Comparison of ENCODE assay signal across 12 mouse cellular contexts in genomic region chr2:146833222-146834063, GRCm38 (mm10). TPM values are rescaled to one million over a fixed set of nuclear protein-coding genes. Genes with fewer than 3 reads are reported as not detected.
DNase-seq lines count a peak whose midpoint lies in the region; ATAC-seq and TF ChIP-seq lines count a peak whose summit lies in the region.
"Had no signal": no experiment of that assay in that cellular context is flagged by ENCODE, and none has a peak within 500 bp of the region (broad histone marks: within the 10 kb centered on the region; RNA-seq: fewer than 3 reads in every experiment).

No protein-coding gene starts in this region.

- H3K27me3 ChIP-seq in forebrain, embryonic 11.5 days (ENCODE audit: control insufficient read depth, insufficient read depth, low read length): peaks cover 79% of the 10 kb centered on the region
- peaks cover 84% of the 10 kb centered on the region for H3K27me3 ChIP-seq in limb, embryonic 12.5 days
- peaks cover 56% of the 10 kb centered on the region for H3K27me3 ChIP-seq in neural tube, embryonic 15.5 days (replicated peaks)
- H3K27me3 ChIP-seq in thymus, adult 2 months (ENCODE audit: control insufficient read depth, insufficient read depth, low read length): peaks cover 32% of the 10 kb centered on the region
- H3K27me3 ChIP-seq in stomach, postnatal 0 days (ENCODE audit: control insufficient read depth, insufficient read depth, low read length): peaks cover 37% of the 10 kb centered on the region

- peak overlapping the region; percentile 38 for H3K4me3 ChIP-seq in left cerebral cortex, adult 2 months
- peak overlapping the region; percentile 3; the same call in 1 of the 2 replicates for H3K4me3 ChIP-seq in forebrain, embryonic 11.5 days (ENCODE audit: low read depth, low read length)
- H3K4me3 ChIP-seq in limb, embryonic 12.5 days (replicated peaks): peak overlapping the region; percentile 28; the same call in 1 of the 2 replicates
- H3K4me3 ChIP-seq in neural tube, embryonic 15.5 days (replicated peaks): peak overlapping the region; percentile 22
- H3K4me3 ChIP-seq in thymus, adult 2 months (ENCODE audit: control insufficient read depth, insufficient read depth, low read length): no peak overlapping the region
- H3K4me3 ChIP-seq in stomach, postnatal 0 days (ENCODE audit: low read depth, low read length): no peak overlapping the region; the same call in 1 of the 2 replicates
- H3K4me3 ChIP-seq: liver, embryonic 12.5 days had no signal

- no peak for TF ChIP-seq EP300 in stomach, postnatal 0 days (optimal IDR thresholded peaks at IDR 0.05)

- DNase-seq in left cerebral cortex, adult 2 months (ENCODE audit: extremely low spot score in 1 of 2, low spot score in 2 of 2): no peak
- no peak for DNase-seq in left cerebral cortex, adult 11 months (ENCODE audit: low spot score)
- DNase-seq in forebrain, embryonic 11.5 days (ENCODE audit: low spot score): peak; percentile 58
- no peak for DNase-seq in thymus, adult 2 months
- DNase-seq in stomach, postnatal 0 days (ENCODE audit: low spot score): no peak
- DNase-seq: gastrocnemius, postnatal 25 days had no signal

- no peak overlapping the region for H3K9ac ChIP-seq in forebrain, embryonic 11.5 days (ENCODE audit: low read length)
- no peak overlapping the region for H3K9ac ChIP-seq in limb, embryonic 12.5 days (replicated peaks)
- no peak overlapping the region for H3K9ac ChIP-seq in neural tube, embryonic 15.5 days (replicated peaks)
- H3K9ac ChIP-seq in stomach, postnatal 0 days (ENCODE audit: low read length): no peak overlapping the region
- H3K9ac ChIP-seq: embryonic facial prominence, embryonic 13.5 days; liver, embryonic 12.5 days had no signal

- peak; percentile 18; the same call in 1 of the 2 replicates for ATAC-seq in forebrain, embryonic 11.5 days (replicated peaks; ENCODE audit: low FRiP score)
- no peak for ATAC-seq in limb, embryonic 12.5 days (ENCODE audit: insufficient number of reproducible peaks, insufficient read depth, low FRiP score, low TSS enrichment, low read depth)
- ATAC-seq in neural tube, embryonic 15.5 days (ENCODE audit: low FRiP score): no peak
- no peak for ATAC-seq in stomach, postnatal 0 days (ENCODE audit: low FRiP score, low TSS enrichment)
- no peak for ATAC-seq in megakaryocyte progenitor cell, adult 5-6 weeks (replicated peaks; ENCODE audit: poor library complexity)
- ATAC-seq: liver, embryonic 12.5 days had no signal

- H3K4me2 ChIP-seq in forebrain, embryonic 11.5 days (ENCODE audit: low read depth, low read length, severe bottlenecking): peak overlapping the region; percentile 34
- H3K4me2 ChIP-seq in limb, embryonic 12.5 days: no peak overlapping the region
- H3K4me2 ChIP-seq in neural tube, embryonic 15.5 days: peak overlapping the region; percentile 48
- H3K4me2 ChIP-seq in stomach, postnatal 0 days (replicated peaks; ENCODE audit: low read depth): no peak overlapping the region

- H3K4me1 ChIP-seq in forebrain, embryonic 11.5 days (replicated peaks; ENCODE audit: control insufficient read depth, insufficient read depth, low read length): peaks cover 18% of the 10 kb centered on the region
- H3K4me1 ChIP-seq in limb, embryonic 12.5 days (replicated peaks): peaks cover 13% of the 10 kb centered on the region
- peaks cover 30% of the 10 kb centered on the region for H3K4me1 ChIP-seq in neural tube, embryonic 15.5 days
- H3K4me1 ChIP-seq in thymus, adult 2 months (replicated peaks; ENCODE audit: control insufficient read depth, insufficient read depth, low read length): no peaks in the 10 kb centered on the region
- no peaks in the 10 kb centered on the region for H3K4me1 ChIP-seq in stomach, postnatal 0 days (replicated peaks; ENCODE audit: control insufficient read depth, insufficient read depth)

- H3K9me3 ChIP-seq in forebrain, embryonic 11.5 days (ENCODE audit: control insufficient read depth, low read length): no peaks in the 10 kb centered on the region
- H3K9me3 ChIP-seq in limb, embryonic 12.5 days: no peaks in the 10 kb centered on the region
- no peaks in the 10 kb centered on the region for H3K9me3 ChIP-seq in neural tube, embryonic 15.5 days (replicated peaks)
- H3K9me3 ChIP-seq in stomach, postnatal 0 days (ENCODE audit: control insufficient read depth, low read length): no peaks in the 10 kb centered on the region
- H3K9me3 ChIP-seq: embryonic facial prominence, embryonic 13.5 days; liver, embryonic 12.5 days had no signal

- TF ChIP-seq CTCF in left cerebral cortex, adult 2 months (IDR thresholded peaks at IDR 0.05): no peak
- no peak for TF ChIP-seq CTCF in thymus, adult 2 months (IDR thresholded peaks at IDR 0.05; ENCODE audit: borderline replicate concordance, control insufficient read depth, extremely low read depth, insufficient read depth, low read length, poor library complexity)
- TF ChIP-seq CTCF in stomach, postnatal 0 days (IDR thresholded peaks at IDR 0.05; ENCODE audit: low read depth): no peak

- intact Hi-C loops in left cerebral cortex, adult 2 months (cut with DNase I): loop anchor here (2.0 to 5.0 kb wide), 3 partner anchors 111 to 353 kb away; no protein-coding TSS in a partner anchor

- WGBS in forebrain, embryonic 11.5 days: 1% methylated on average over 31 of the region's 31 CpGs
- WGBS in limb, embryonic 12.5 days: 4% methylated on average over 31 of the region's 31 CpGs
- WGBS in neural tube, embryonic 15.5 days: 2% methylated on average over 31 of the region's 31 CpGs
- 13% methylated on average over 31 of the region's 31 CpGs for WGBS in thymus, adult 2 months
- 8% methylated on average over 31 of the region's 31 CpGs for WGBS in stomach, postnatal 0 days

- H3K36me3 ChIP-seq in forebrain, embryonic 11.5 days (ENCODE audit: control insufficient read depth, insufficient read depth, low read length): no peaks in the 10 kb centered on the region
- no peaks in the 10 kb centered on the region for H3K36me3 ChIP-seq in limb, embryonic 12.5 days
- no peaks in the 10 kb centered on the region for H3K36me3 ChIP-seq in neural tube, embryonic 15.5 days
- no peaks in the 10 kb centered on the region for H3K36me3 ChIP-seq in thymus, adult 2 months (ENCODE audit: control insufficient read depth, insufficient read depth, low read length)
- no peaks in the 10 kb centered on the region for H3K36me3 ChIP-seq in stomach, postnatal 0 days (ENCODE audit: control insufficient read depth, insufficient read depth, low read length)
- H3K36me3 ChIP-seq: embryonic facial prominence, embryonic 13.5 days; G1E; liver, embryonic 12.5 days had no signal

- no peak for TF ChIP-seq POLR2A in thymus, adult 2 months (IDR thresholded peaks at IDR 0.05; ENCODE audit: control insufficient read depth, extremely low read depth, insufficient read depth, low read length, poor library complexity)

- no peak overlapping the region for H3K27ac ChIP-seq in left cerebral cortex, adult 2 months
- peak overlapping the region; percentile 71 for H3K27ac ChIP-seq in forebrain, embryonic 11.5 days (ENCODE audit: low read depth, low read length)
- no peak overlapping the region for H3K27ac ChIP-seq in limb, embryonic 12.5 days
- H3K27ac ChIP-seq in neural tube, embryonic 15.5 days (replicated peaks): peak overlapping the region; percentile 74
- no peak overlapping the region for H3K27ac ChIP-seq in thymus, adult 2 months (ENCODE audit: control insufficient read depth, insufficient read depth, low read length)
- H3K27ac ChIP-seq in stomach, postnatal 0 days (replicated peaks): no peak overlapping the region
- H3K27ac ChIP-seq: embryonic facial prominence, embryonic 13.5 days; liver, embryonic 12.5 days had no signal

RNA-seq across cellular contexts. Expression of gene Kiz, which starts 22.2 kb away (rescaled TPM):
- total RNA-seq in left cerebral cortex, adult 2 months (2021): 10 to 100 TPM; 21.6 to 24.8 TPM
- 28.2 and 29.7 TPM in 2 replicates for polyA plus RNA-seq in forebrain, embryonic 11.5 days (2014; fragmentation: Nextera tagmentation; extraction: Ambion mirVana)
- polyA plus RNA-seq in limb, embryonic 12.5 days (2016; fragmentation: Nextera tagmentation; extraction: Ambion mirVana): 33.9 and 35.5 TPM in 2 replicates
- 25.3 and 28.2 TPM in 2 replicates for polyA plus RNA-seq in neural tube, embryonic 15.5 days (2015; fragmentation: Nextera tagmentation; extraction: Ambion mirVana)
- 3.7 TPM in 2 replicates for polyA plus RNA-seq in thymus, adult 2 months (2012; rRNA removed)
- polyA plus RNA-seq in stomach, postnatal 0 days (2015; fragmentation: Nextera tagmentation; extraction: Ambion mirVana): 11.7 and 13.3 TPM in 2 replicates
- 22.6 and 35.2 TPM in 2 replicates for total RNA-seq in megakaryocyte progenitor cell, adult 5-6 weeks (2015)
- 21.2 and 34.6 TPM in 2 replicates for total RNA-seq in megakaryocyte progenitor cell, adult 5-6 weeks (2017)

Comparison
In these comparisons a context has a peak if more than half of its experiments do, and no peak if none do; other contexts are left out.
1. H3K27ac ChIP-seq: peak in forebrain, embryonic 11.5 days (single experiment) and neural tube, embryonic 15.5 days (single experiment); none in left cerebral cortex, adult 2 months (single experiment), limb, embryonic 12.5 days (single experiment), thymus, adult 2 months (single experiment) and stomach, postnatal 0 days (single experiment).
2. H3K4me3 ChIP-seq: peak in left cerebral cortex, adult 2 months (single experiment), forebrain, embryonic 11.5 days (single experiment), limb, embryonic 12.5 days (single experiment) and neural tube, embryonic 15.5 days (single experiment); none in thymus, adult 2 months (single experiment) and stomach, postnatal 0 days (single experiment).
3. H3K4me2 ChIP-seq: peak in forebrain, embryonic 11.5 days (single experiment) and neural tube, embryonic 15.5 days (single experiment); none in limb, embryonic 12.5 days (single experiment) and stomach, postnatal 0 days (single experiment).